Mouse (Mus musculus) WW6 (cell line): ENCODE measurements around the gene Slit2.

Source experiments
- DNase-seq: peaks from one replicate; pipeline ENCODE4 v3.0.0-alpha.2; 2013; ENCODE audit warnings: low read depth, low spot score

Slit2 gene

DNA sequence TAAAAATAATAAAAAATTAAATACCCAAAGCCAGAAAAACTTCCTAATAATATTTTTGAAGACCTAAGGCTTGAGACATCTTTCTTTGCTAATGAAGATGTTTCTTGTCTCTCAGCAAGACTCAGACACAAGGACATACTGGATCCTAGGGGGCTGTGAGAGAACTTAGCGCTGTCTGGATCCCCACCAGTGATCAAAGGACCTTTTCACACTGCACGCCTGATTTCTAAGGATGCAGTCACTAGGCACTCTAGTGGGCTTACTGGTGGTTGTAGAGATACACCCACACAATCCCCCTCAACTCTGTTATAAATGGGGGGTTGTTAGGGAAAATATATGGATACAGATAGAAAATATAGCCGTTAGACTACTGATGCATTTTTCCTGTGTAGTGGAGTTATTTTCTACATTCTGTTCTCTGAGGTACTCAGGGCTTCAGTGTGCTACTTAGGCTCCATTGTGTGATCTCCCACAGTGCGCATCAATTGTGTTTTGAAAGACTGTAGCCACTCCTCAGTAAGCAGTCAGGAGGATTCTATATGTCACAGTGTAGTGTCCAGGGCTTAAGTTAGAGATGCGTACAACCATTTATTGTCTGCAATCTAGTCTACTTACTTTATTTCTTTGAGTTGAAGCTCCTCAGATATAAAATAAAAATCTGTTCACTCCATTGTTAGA is 67.8 kb downstream of the Slit2 start:
- no peak for DNase-seq

DNA sequence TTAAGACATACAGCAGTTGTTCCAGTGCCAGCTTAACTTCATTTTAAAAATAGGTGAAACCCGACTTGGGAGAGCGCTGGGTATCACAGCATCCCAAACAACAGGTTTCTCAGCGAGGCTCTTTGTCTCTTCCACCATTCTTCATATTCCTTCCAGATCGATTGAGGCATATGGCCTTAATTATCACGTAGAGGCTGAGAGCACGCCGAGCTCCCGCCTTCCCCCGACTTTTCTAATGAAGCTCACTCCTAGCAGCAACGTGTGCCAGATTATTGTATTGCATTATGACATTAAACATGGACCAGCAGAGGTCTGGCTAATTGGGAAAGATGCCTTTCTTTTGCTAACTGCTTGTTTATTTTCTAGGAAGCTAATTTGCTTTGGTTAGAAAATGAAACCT is 75.7 kb downstream of the Slit2 start:
- DNase-seq: no peak

DNA sequence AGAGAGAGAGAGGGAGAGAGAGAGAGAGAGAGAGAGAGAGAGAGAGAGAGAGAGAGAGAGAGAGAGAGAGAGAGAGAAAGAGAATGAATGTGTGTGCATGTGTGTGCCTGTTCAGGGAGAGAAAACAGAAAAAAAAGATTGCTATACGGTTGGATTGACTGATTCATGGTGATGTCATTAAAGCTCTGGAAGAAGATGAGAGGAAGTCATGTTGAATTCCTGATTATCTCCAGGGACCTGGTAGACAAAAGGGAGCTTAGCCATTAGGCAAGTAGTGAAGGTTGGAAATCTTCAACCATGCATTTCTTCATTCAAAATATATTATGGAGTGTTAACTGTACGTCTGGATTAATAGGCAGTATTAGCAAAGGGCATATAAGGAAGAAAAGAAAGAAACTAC is 77.8 kb downstream of the Slit2 start:
- DNase-seq: no peak

DNA sequence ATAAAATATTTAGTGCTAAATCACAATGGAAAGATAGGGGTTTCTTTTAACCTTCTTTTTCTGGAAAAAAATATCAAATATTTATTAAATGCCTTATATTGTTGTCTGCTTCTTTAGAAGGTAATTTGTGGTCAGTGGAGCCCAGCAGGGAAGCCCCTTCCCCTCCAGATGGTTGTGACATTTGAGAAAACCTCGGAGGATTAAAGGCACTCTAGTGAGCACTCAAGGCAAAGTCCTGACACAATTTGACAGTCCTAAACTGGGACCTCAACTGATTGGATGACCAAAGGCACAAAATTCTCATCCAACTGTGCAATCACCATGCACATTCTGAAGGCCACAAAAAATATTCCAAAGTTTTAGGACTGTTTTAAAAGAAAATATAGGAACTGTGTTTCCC is 95.8 kb downstream of the Slit2 start:
- DNase-seq: no peak

DNA sequence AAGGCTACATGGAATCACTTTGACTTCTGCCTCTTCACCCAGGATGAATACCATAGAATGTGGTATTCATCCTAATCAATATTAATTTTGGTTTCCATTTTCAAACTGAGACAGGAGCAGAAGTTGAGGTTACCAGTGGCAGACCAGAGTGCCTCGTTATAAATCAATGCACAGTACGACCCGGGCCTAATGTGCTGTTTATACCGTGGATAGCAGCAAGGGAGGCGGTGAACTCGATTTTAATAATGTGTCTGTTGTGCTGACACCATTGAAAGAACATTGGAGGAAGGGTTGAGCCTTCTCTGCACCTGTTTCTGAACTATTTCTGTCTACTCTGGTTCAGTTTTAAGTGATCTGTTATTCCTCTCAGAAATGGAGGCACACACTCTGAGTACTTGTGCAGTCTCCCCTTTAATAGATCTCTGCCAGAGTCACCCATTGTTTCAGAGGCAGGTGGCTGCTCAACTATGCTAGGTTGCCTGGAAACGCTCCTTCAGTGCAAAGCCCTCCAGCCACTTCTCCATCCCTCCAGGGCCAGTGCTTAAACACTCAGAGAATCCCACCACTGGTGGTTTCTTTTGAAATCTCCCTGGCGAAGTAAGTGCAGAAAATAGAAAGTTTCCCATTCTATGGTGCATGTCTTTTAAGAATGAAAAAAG is 98.4 kb downstream of the Slit2 start:
- DNase-seq: no peak

DNA sequence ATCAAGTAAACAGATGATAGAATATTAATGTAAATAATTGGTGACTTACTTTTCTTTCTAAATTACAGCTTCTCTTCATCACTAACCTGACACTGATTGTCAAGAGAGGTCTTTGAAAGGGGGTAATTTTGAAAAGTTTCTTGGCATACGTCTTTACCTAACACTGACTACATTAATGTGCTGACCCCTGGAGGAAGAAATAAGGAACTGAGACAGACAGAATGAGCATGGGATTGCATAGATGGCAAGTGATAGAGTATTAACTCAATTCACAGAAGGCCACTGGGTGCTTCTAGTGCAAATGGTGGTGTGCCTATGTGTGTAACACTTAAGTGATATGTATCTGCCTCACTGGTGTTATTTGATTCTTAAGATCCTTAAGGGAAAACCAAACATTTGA is 130.5 kb downstream of the Slit2 start:
- no peak for DNase-seq

DNA sequence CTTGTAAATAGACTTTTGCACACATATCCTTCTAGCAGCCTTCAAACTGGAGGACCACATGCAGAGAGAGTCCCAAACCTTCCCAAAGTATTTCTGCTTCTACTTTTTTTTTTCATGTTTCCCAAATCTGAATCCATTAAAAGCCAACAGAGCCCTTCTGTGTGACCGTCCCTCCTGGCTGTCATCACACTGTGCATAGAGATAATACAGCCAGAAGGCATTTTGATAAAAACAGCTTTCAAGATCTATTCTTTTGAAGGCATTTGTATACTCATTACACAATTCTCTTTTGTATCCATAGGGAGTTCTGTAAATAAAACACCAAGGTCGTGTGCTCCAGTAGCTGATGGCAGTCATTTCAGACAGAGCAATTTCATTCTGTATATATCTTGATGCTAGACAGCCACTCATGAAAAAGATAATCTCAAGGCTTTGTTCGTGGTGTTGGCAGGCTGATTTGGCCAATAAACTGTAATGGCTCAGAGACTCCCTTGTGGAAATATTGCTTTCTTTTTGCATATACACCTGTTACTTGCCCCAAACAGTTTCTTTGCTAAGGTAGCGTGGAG is 132.1 kb downstream of the Slit2 start:
- no peak for DNase-seq

DNA sequence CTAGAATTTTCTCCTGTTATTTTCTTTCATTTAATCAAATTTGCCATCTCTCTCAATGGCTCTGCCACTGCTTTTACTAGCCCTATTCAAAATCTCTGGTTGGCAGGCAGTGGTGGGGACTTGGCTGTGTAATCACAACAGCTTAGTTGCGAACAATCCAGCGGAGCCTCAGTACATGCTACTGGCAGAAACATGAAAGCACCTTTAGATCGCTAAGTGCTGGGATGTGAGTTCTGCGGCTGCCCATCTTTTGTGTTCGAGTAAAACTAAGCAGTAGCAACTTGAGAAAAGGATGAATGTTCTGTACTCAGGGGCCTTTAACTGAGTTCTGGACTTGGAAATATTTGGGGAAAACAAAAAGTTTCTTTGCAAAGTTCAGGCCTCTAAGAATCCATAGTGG is 139.7 kb downstream of the Slit2 start:
- no peak for DNase-seq

DNA sequence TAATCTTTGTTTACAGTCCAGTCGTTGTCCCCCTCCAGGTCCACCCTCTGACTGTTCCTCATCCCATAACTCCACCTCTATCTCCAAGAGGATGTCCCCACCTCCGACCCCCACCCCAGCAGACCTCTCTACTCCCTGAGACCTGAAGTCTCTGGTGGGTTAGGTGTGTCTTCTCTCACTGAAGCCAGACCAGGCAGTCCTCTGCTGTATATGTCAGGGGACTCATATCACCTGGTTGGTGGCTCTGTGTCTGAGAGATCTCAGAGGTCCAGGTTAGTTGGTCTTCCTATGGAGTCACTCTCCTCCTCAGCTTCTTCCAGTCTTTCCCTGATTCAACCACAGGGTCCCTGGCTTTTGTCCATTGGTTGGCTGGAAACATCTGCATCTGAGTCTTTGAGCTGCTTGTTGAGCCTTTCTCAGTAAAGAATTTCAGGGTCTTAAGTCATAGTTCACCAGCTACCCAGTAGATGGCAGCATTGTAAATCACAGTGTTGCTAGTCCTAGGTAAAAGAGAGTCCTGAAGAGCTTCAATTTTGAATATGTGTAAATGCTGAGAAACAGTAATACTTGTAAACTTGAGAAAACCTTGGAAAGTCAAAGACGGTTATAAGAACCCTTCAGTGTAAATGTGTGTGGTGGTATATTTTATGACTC is 143.0 kb downstream of the Slit2 start:
- DNase-seq: peak; percentile 13

DNA sequence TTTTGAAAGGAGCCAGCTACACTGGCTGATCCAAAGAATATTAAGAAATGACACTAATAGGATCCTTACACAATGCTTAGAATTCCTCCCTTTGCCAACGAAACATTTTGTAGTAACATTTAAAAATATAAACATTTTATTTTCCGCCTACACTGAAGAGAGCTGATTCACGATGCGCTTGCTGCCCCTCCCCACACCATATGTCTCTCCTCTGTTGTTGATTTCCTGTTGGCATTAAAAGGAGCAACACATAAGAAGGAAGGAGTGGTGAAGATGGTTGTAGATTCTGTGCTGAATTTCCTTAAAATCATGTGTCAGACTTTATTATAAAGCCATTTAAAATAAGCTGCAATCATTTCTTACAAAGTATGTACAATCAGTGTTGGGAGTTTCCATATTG is 147.0 kb downstream of the Slit2 start:
- no peak for DNase-seq

DNA sequence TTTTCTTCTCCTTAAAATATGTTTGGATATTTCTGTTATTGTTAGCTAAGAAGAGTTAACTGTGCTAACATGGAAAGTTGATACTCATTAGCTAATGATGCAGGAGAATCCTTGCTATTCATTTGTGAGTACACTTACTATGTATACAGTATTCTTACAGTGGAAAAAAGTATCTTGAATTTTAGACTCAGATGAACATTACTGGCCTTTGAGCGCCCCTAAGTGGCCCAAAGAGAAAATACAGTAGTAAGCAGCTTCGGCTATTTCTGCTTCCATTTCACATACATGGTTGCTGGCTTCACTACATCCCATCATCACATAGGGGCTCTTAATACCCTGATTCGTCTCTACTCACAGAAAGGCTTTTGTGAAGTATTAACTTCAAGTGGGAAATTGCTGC is 153.6 kb downstream of the Slit2 start:
- DNase-seq: no peak

DNA sequence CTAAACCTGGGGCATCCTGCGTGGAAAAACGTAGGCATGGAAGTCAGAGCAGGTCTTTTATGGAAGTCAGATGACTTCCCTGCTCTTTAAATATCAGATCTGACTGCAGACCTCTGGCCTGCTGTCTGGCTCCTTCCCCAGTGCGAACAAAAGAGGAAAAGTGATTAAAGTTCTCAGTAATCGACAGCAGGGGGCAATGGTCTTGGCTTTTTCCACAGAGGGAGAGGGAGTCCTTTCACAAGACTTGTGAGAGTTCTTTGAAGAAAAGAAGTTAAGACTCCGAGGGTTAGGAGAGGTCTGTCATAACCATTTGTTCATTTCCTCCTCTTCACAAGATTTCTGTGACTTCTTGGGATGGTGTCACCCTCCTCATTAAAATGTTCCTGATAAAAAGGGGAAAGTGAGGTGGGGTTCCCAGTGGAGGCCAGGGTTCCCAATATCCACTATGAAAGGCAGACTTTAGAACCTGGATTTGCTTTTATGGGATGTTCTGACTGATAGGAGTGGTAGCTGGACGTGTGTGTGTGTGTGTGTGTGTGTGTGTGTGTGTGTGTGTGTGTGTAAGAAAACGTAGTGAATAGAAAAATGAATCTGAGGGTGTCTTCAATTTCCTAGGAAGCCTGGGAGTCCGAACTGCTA is 156.0 kb downstream of the Slit2 start:
- DNase-seq: no peak

DNA sequence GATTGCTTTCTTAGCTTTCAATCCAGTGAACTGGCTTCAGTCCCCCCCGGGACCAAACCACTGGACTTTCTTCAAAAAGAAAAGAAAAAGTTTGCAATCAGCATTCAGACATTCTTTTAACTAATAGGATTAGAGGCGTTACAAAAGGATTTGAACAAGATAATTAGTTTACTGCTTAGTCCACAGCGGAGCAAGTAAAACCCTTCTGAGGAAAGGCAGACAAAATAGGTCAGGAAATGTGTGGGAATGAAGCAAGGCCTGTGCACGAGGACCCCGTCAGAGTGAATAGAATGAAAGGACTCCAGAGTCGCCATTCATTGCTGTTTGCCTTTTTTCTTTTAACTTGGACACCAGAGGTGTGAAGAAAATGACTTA is 156.5 kb downstream of the Slit2 start:
- no peak for DNase-seq

DNA sequence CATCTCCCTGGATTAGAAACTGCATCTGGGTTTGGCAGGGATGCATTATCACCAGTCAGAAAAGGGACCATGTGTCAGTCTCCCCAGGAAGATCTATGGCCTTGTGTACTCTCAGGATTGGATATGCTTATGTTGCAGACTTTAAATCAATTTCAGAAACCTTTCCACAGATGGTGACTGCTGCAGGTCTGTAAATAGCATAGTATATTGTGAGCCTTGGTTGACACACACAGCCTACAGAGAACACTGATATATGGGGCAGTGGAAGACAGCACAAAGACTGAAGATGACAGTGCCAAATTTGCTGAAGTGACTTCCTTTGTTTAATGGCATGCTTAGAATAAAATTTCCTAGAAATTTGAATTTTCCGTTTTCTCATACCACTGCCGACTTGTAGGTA is 163.1 kb downstream of the Slit2 start:
- no peak for DNase-seq

DNA sequence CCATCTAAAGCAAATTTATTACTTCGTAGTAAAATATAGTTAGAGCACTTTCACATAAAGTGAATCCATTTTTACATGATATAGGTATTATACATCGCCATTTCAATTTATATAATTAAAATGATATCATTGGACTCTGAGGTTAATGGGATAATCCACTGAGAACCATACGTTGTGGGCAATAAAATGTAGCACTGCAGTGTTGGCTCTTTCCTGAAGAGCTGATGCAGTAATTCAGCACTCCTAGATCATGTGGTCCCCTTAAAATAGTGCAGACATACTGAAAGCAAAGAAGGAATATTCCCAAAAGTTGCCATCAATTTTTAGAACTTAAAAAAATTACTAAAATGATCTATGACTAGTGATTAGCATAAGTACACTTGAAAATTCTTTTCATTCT is 177.9 kb downstream of the Slit2 start:
- DNase-seq: no peak

DNA sequence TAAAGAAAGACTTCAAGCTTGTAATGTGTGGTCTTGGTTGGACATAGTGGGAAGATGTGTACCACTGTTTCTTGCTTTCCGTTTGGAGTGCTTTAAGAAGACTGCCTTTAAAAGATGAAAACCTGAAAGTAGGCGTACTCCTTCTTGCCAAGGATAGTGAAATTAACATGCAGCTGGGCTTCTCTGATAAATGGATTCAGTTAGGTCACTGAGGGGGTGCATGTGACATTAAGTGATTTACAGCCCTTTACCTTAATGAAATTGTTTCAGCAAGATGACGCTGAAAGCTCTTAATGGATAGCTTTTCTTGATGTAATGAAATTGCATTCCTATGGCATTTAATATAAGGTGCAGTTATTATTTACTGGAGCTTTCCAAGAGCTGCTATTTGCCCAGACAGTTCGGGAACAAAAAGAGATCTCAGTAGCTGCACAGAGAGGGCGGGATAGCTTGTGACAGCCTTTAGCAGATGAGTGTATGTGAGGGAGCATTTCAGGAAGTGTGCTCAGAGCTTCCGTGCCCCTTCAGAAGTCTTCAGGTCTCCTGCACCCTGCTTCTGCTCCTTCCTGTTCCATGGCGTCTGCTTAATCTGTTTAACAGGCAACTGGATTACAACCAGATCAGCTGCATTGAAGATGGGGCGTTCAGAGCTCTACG is 198.8 kb downstream of the Slit2 start:
- no peak for DNase-seq

DNA sequence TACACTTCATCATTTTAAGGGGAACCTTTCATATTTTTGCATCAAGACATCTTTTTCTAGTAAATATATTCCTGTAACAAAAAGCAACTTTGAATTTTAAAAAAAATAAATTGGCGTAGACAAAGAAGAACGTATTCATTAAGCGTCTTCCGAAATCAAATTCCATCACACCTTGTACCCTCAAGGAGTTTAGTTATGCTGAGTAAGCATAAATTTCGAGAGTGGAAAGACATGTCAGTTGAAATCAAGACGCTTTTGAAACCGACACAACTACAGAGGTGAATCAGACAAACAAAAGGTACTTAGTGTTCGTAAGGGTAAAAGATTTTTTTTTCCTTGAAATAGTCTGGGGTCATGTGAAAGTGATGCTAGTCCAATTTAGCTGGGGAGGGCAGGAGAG is 201.4 kb downstream of the Slit2 start:
- DNase-seq: no peak

DNA sequence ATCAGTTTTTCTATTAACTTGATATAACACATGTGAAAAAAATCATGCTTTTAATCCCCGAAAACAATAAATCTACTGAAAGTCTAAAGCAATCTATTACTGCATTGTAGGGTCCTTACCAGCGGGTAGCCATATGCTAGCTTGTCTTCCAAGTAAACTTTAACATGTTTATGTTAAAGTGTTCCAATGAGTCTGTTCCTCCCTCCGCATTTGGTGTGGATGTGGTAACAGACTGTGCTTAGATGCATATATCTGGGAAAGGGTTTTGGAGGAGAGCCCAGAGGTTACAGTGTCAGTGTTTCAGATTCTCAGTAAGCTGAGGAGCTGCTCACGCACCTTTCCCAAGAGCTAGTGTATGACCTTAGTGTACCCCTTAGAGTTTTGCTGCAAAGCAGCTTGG is 204.9 kb downstream of the Slit2 start:
- no peak for DNase-seq

DNA sequence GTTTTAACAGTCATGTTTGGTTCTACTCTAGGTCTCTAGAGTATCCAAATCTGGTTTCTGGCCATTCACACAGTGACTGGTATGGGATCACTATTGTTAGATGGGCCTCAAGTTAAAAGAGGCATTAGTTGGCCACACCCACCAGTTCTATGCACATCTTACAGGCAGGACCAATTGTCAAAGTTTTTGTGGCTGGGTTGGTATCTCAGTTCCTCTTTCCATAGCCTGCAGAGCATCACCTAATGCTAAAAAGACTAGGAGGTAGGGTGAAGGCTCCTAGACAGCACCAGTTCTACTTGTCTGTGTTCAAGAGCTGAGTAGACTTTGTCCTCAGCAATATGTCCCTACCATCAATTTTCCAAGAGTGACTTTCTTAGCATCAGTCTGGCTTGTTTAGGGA is 216.4 kb downstream of the Slit2 start:
- no peak for DNase-seq

DNA sequence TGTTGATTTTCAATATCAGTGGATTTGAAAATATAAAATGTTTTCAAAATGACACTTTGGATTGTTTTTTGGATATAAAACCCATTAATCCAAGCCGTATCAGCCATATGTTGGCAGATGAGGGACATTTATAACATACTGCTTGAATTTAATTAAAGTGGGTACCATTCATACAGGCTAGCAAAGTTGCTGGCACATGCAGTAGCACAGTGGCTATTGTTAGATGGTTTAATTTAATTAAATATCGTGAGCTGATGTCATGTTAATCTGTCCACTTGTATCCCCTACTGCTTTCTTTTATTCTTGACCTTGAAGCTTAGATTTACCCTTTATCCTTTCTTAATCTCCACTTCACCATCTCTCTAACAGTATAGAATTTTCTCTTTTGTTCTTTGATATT is 232.3 kb downstream of the Slit2 start:
- DNase-seq: no peak

DNA sequence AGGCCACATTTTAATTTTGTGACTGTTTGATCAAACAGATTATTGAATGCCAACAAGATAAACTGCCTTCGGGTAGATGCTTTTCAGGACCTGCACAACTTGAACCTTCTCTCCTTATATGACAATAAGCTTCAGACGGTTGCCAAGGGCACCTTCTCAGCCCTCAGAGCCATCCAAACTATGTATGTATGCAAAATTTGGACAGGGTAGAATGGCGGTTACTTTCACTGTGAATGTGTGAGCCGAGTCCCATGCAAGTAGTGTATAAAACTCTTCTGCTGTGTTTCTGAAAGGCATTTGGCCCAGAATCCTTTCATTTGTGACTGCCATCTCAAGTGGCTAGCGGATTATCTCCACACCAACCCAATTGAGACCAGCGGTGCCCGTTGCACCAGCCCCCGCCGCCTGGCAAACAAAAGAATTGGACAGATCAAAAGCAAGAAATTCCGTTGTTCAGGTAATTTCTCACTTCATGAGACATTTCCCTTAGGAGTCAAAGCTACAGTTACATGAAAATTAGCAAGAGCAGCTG is 236.8 kb downstream of the Slit2 start:
- DNase-seq: no peak

DNA sequence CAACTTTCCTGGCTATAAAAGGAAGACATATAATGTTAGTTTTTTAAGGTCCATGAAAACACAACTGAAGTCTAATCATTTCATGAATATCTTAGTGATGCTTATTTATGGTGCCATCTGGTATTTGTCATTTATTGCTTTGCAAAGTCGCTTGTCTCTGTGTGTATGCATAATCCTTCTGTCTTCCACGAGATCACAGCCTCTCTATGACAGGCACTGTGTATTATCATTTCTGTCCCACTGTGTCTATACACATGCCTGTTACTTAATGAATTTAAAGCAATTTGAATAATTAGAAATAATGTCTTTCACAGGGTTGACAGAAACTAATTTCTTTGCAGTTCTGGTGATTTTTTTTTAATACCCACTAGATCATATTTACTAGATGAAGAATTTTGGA is 242.6 kb downstream of the Slit2 start:
- DNase-seq: no peak
